17 mouse cellular contexts compared by ENCODE assay signal in genomic region chr13:116030152-116030720, GRCm38 (mm10).
"Had no signal": no experiment of that assay in that cellular context is flagged by ENCODE, and none has a peak within 500 bp of the region (broad histone marks: within the 10 kb centered on the region; RNA-seq: fewer than 3 reads in every experiment).

No protein-coding gene starts in this region.

- H3K4me3 ChIP-seq: hindbrain, embryonic 13.5 days; kidney, embryonic 15.5 days; layer of hippocampus, adult 2 months; limb, embryonic 15.5 days; liver, embryonic 15.5 days; midbrain, embryonic 10.5 days; myocyte; neural tube, embryonic 15.5 days had no signal

- ATAC-seq: hindbrain, postnatal 0 days had no signal

- H3K9ac ChIP-seq: hindbrain, embryonic 13.5 days; kidney, embryonic 15.5 days; limb, embryonic 15.5 days; liver, embryonic 15.5 days; neural tube, embryonic 15.5 days had no signal

- H3K27ac ChIP-seq: hindbrain, embryonic 13.5 days; hindbrain, postnatal 0 days; kidney, embryonic 15.5 days; layer of hippocampus, adult 2 months; limb, embryonic 15.5 days; liver, embryonic 15.5 days; midbrain, embryonic 10.5 days; neural tube, embryonic 15.5 days had no signal

- H3K9me3 ChIP-seq: hindbrain, embryonic 13.5 days; kidney, embryonic 15.5 days; limb, embryonic 15.5 days; liver, embryonic 15.5 days; midbrain, embryonic 10.5 days; neural tube, embryonic 15.5 days had no signal

- H3K27me3 ChIP-seq: hindbrain, embryonic 13.5 days; kidney, embryonic 15.5 days; limb, embryonic 15.5 days; liver, embryonic 15.5 days; neural tube, embryonic 15.5 days had no signal

- H3K4me2 ChIP-seq: hindbrain, embryonic 13.5 days; kidney, embryonic 15.5 days; limb, embryonic 15.5 days; liver, embryonic 15.5 days; neural tube, embryonic 15.5 days had no signal

- H3K4me1 ChIP-seq: hindbrain, embryonic 13.5 days; kidney, embryonic 15.5 days; limb, embryonic 15.5 days; liver, embryonic 15.5 days; midbrain, embryonic 10.5 days; neural tube, embryonic 15.5 days had no signal

- H3K36me3 ChIP-seq: hindbrain, embryonic 13.5 days; kidney, embryonic 15.5 days; limb, embryonic 15.5 days; liver, embryonic 15.5 days; midbrain, embryonic 10.5 days; neural tube, embryonic 15.5 days had no signal

- DNase-seq: kidney, postnatal 4 days; lung, postnatal 10 days; lung, postnatal 4 days; midbrain, embryonic 14.5 days; right cerebral cortex, postnatal 4 days; spleen, adult 18-20 months; thymus, adult 2 months; thymus, postnatal 36 days had no signal
